Mouse (Mus musculus) adrenal gland, adult (tissue): ENCODE measurements around the gene Ccdc54.

ENCODE experiments used
- DNase-seq, 2 experiments: peaks; one replicate each; pipeline ENCODE4 v3.0.0; 2022 to 2023; ENCODE audit warnings: low spot score in 1 of 2; ENCODE audit not compliant: inconsistent age in 2 of 2

Ccdc54 gene

DNA sequence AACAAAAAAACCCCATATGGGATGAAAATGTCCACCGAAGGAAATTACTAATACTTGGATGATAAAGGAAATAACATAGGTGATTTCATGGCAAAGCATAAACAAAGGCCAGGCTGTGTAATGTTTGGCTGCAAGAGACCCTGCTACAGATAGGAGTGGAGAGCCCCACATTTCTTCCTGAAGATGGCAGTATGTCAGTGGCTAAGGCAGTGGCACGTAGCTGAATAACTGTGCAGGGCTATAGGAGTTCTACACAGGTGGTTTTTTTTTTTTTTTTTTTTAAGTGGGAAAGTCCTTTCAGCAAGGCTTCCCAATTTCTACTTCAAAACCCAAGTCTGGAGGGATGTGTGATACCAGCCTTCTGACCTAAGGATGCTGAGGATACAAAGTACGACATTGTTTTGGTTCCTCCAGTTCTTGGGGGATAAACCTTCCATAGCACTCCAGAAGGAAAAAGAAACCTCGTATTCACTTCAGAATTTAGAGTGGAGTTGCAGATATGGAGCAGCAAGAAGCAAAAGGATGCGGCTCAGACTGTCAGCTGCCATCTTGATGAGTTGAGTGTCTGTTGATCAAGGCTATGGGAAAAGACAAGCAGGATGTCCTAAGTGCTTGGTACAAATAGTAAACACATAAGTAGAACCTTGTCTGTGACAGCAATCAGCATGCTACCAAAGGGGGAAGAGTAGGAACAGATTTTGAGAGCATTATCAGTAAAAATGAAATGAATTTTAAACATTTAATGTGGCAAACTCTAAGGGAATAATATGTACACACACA is 48.2 kb downstream of the Ccdc54 start:
- no peak for DNase-seq
